Mouse (Mus musculus): ENCODE data around the gene Hist2h3c2. TPM values are rescaled to one million over a fixed set of nuclear protein-coding genes. Genes with fewer than 3 reads are reported as not detected.
"Not testable (repeated sequence)": the region's sequence is repeated elsewhere in the genome, so short reads cannot be mapped to it uniquely, and the experiment has no call there.

Gene Hist2h3c2
- total and polyA plus RNA-seq, 3 experiments = 21.8 to 59.6 (median 28.5) TPM

DNA sequence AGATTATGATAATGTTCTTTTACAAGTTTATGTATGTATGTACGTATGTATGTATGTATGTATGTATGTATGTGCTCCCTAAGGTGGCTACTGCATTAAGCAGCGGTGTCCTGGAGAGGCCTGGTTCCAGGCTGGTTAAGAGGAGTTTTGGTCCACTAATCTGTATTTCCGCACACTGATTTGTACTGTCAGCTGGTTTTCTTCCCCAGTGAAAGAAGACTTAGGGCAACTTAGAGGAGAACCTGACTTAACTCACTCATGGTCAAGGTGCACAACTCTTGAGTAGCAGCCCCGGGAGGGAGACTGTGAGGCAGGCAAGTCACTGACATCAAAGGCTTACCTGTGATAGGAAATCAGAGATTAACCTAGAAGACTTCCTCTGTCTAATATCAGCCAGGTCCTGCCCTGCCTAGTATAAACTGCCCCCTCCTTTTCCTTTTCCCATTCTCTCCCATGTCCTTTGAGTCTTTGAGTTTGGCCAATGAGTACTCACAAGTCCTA is 2.0 kb downstream of the Hist2h3c2 start:
- DNase-seq = no peak

DNA sequence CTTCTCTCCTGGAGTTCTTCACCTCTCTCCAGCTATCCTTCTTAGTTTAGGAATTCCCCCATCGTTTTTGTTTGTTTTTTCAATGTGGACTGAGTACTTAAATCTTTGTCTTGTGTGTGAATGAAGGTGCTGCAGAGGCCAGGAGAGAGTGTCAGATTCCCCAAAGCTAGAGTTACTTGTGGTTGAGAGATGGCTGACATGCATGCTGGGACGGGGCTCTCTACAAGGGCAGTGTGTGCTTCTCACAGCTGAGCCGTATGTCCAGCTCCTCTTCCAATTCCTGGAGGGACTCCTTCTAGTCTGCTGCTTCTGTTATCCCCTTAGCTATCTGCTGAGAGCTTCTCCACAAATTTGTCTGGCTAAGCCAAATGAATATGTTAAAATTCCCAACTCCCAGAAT is 3.1 kb downstream of the Hist2h3c2 start:
- no peak for DNase-seq

- DNase-seq = no peak
These were observed 4.0 kb downstream of the Hist2h3c2 start for GRCm38 (mm10) chr3:96234914-96235313.

DNA sequence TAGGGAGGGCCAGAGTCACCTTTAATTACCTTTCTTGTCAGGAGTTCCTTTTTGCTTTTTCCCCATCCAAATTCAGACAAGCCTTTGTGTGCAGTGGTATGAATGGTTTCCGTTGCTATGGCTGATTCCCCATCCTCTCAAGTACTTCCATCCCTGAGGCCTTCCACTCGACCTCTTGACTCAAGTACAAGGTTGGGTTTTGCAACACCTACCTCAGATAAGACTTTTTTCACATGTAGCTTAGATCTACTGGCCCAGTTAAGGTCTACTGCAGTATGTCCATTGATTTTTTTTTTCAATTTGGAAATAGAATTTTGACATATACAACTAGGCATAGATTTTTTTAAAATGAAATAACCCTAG is 7.2 kb downstream of the Hist2h3c2 start:
- DNase-seq = no peak

DNA sequence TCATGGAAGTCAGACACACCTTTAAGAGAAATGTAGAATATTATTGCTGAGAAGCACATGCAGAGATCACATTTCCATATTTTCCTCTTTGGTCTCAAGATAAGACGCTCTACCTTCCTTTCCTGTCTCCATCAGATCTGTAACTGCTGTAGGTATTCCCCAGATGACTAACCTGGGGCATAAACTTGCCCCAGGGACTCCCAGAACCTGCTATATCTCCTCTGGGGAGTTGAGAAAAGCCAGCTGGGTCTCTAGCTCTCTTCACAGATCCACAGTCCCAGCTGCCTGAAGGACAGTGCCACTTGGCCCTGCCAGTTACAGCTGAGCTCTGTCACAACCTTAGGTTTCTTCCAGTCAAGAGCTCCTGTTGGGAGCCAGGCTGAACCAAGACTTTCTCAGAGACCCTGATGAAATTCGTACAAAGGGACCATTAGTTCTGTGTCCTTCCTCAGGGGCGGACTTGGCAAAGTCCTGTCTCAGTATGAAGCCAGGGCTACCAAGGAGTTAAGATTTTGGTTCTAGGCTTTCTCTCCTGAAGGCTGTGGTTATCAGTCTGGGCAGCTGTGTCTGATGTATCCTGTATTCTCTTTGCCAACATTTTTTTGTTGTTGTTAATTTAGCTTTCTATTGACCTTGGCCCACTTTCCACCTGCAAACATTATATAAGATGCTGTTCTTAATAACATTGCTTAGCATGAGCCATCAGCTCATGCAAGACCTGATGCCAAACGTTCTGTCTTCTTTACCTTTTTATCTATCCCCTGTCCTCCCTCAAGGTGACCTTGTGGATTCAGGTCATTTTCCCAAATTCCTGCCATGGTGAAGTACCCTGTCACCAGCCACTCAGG is 7.8 kb downstream of the Hist2h3c2 start:
- DNase-seq = peak; percentile 48

GRCm38 (mm10) chr3:96230404-96230803 is 8.5 kb downstream of the Hist2h3c2 start:
- DNase-seq = no peak

GRCm38 (mm10) chr3:96228828-96229227 is 10.1 kb downstream of the Hist2h3c2 start:
- DNase-seq = peak; percentile 63

- peak; percentile 60 for DNase-seq
These were observed 12.0 kb downstream of the Hist2h3c2 start for GRCm38 (mm10) chr3:96226695-96227648.

DNA sequence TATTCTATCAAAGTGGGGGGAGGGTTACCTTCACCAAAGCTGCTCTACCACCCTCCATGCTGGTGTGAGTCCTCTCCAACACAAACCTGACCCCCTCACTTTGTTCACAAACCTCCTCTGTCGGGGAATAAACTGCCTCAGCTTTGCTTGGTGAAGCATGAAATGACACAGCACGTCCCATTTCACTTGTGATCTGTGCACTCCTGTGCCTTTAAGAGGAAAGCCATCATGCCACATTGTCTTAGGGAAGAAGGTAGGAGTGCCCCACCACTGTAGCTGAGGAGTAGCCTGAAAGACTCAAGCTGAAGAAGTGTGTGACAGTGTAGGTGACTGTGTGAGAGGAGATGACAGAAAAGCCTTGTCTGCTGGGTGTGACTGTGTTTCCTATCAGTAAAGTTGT is 13.5 kb downstream of the Hist2h3c2 start:
- no peak for DNase-seq

GRCm38 (mm10) chr3:96222774-96223173 is 16.2 kb downstream of the Hist2h3c2 start:
- no peak for DNase-seq

DNA sequence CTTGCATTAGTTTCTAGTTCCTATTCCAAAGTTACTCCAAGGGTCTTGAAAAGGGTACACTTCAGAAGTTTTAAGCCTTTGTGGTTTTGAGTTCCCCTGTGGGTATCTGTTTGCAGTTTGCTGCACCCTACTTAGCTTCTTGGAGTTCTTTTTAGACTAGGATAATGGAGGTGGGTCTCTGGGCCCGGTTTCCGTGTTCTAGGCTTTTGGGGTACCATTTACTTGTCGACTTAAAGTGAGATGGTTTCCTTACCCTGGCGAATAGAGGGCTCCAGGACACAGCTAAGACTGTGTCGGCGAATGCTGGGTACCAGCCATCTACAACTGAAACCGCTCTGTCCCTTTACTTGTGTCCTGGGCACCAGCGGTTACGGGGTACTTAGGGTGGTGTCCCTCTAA is 17.3 kb downstream of the Hist2h3c2 start:
- no peak for DNase-seq

GRCm38 (mm10) chr3:96220765-96221639 is 17.9 kb downstream of the Hist2h3c2 start, which contains the start of the genes Hist2h2ac and Hist2h2be:
Gene Hist2h2ac, minus strand, starts transcription at chr3:96220880.
Gene Hist2h2be, plus strand, starts transcription at chr3:96221119.
- DNase-seq = peak; percentile 95

GRCm38 (mm10) chr3:96220131-96220764 is 18.7 kb downstream of the Hist2h3c2 start:
- not testable (repeated sequence) for DNase-seq

GRCm38 (mm10) chr3:96219661-96220130 is 19.2 kb downstream of the Hist2h3c2 start, which contains the start of the genes Bola1 and Hist2h2ab:
Gene Bola1, minus strand, starts transcription at chr3:96219709.
Gene Hist2h2ab, plus strand, starts transcription at chr3:96219865.
- DNase-seq = peak; percentile 87

- peak; percentile 55 for DNase-seq
These were observed 19.7 kb downstream of the Hist2h3c2 start for GRCm38 (mm10) chr3:96219191-96219641.

- DNase-seq = peak; percentile 45
These were observed 29.7 kb downstream of the Hist2h3c2 start for GRCm38 (mm10) chr3:96209242-96209641.

DNA sequence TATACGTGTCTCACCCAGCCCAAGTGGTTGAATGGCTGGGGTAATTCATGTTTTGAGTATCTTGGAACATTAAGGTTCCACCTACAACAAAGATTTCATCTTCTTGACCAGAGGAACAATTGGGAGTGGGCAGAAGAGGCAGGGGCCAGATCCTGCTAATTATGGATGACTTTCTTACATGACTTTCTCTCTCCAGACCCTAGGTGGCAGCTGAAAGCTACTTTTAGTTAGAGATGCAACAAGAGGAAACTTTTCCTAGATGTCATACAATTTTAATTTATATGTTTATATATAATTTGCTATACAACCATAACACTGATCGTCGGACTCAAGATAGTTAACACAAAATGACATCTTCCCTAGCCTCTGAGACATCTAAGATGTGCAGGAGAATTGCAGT is 31.1 kb downstream of the Hist2h3c2 start:
- DNase-seq = no peak

- no peak for DNase-seq
These were observed 39.2 kb downstream of the Hist2h3c2 start for GRCm38 (mm10) chr3:96199731-96200130.

- DNase-seq = not testable (repeated sequence)
These were observed 40.2 kb downstream of the Hist2h3c2 start for GRCm38 (mm10) chr3:96198601-96199251.

- DNase-seq = peak; percentile 11
These were observed 40.7 kb downstream of the Hist2h3c2 start for GRCm38 (mm10) chr3:96198181-96198580.
